Mouse (Mus musculus): Measurements from ENCODE around the gene Orai2.
A peak's percentile ranks its signal among the peaks of the same experiment; 100 is the strongest.
"Not testable (repeated sequence)": the region's sequence is repeated elsewhere in the genome, so short reads cannot be mapped to it uniquely, and the experiment has no call there.

Orai2 gene

GRCm38 (mm10) chr5:136170512-136171362 lies at the start of gene Orai2:
Orai2 (minus strand) TSS chr5:136170713.
- peak; percentile 83 to 88 for DNase-seq

GRCm38 (mm10) chr5:136218585-136218984 lies 48.1 kb upstream of the Orai2 start:
- DNase-seq = no peak

DNA sequence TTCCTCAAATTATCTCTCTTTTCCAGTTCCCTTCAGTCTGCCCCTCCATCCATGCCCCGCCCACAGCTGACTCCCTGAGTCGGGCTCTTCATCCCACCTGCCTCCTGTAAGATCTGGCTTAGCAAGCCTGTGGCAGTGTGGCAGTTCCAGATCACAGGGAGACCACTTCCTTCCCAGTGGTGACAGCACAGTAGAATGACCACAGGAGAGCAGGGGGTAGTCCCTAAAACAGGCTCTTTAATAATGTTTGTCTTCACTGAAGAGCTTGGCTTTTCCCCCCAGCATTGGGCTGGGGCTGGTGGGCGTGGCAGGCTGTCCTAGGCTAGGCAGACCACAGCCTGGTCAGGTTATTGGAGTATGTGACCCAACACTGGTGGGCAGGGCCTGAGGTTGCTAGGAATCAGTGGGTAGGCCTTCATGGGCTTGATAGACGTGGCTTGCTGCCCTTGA lies 47.4 kb upstream of the Orai2 start:
- DNase-seq = no peak

DNA sequence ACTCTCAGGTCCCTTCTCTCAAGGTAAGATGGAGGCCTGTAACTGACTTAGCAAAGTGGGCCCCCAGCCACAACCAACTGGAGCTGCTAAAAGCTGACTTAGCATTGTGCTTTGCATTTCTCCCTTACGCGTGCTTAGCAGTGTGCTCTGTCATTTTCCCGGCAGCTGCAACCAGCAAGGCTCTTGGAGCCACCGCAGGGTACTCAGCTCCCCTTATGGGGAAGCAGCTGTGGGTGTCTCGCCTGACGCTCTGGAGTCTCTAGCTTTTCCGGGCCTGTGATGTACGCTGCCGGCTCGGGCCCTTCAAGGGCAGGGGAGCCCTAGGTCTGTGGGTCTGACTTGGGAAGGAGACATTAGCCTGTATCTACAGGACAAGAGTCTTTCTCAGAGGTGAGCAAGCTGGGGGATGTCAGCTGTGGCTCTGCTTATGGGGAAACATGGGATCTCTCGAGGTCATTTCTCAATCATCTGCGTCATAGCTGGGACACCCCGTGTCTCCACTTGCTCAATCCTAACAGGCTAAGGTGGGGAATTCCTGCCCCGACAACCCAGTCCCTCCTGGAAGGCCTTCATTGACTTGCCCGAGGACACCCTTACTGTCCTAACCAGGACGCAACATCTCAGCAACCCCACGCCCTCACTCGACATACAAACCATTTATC lies 46.6 kb upstream of the Orai2 start:
- DNase-seq = no peak

- no peak for DNase-seq
Observed at GRCm38 (mm10) chr5:136215958-136216357, 45.4 kb upstream of the Orai2 start.

DNA sequence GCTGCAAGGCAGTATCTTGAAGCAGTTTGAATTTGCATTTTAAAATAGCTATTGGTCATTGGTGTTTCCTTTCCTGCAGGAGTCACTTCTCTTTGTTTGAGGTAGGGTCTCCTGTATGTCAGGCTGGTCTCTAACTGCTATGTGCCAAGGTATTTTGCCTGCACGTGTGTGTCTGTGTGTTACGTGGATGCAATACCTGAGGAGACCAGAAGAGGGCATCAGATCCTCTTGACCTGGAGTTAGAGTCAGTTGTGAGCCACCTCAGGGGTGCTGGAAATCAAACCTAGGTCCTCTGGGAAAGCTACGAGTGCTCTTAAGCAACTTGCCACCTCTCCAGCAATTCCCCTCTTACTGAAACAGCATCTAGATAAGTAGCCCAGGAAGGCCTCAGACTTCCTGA lies 44.7 kb upstream of the Orai2 start:
- DNase-seq = no peak

DNA sequence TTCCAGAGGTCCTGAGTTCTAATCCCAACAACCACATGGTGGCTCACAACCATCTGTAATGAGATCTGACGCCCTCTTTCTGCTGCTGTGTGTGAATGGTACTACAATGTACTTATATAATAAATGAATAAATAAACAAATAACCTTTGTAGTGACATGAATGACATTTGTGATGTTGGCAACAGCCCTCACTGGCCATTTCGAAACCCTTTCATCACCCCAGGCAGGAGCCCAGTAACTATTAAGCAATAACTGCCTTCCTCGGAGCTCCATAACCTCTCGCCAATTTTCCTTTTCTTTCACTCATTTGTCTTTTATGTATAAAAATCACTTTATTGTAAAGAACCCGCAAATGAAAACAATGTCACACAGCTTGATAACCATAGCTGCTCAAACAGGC lies 43.2 kb upstream of the Orai2 start:
- DNase-seq = no peak

DNA sequence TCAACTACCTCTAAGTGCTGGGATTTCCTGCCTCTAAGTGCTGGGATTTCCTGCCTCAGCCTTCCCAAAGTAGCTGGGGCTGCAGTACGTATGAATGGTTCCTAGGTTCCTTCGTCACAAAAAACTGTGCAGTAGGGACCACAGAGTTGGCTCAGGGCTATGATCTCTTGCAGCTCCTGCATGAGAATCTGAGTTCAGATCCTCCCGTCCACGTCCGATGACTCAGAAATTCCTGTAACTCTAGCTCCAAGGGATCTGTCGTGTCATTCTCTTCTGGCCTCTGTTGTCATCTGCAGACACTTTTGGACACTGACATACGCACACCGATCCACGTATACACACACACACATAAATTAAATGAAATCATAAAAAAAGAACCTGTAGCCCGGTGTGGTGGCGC lies 42.2 kb upstream of the Orai2 start:
- no peak for DNase-seq

DNA sequence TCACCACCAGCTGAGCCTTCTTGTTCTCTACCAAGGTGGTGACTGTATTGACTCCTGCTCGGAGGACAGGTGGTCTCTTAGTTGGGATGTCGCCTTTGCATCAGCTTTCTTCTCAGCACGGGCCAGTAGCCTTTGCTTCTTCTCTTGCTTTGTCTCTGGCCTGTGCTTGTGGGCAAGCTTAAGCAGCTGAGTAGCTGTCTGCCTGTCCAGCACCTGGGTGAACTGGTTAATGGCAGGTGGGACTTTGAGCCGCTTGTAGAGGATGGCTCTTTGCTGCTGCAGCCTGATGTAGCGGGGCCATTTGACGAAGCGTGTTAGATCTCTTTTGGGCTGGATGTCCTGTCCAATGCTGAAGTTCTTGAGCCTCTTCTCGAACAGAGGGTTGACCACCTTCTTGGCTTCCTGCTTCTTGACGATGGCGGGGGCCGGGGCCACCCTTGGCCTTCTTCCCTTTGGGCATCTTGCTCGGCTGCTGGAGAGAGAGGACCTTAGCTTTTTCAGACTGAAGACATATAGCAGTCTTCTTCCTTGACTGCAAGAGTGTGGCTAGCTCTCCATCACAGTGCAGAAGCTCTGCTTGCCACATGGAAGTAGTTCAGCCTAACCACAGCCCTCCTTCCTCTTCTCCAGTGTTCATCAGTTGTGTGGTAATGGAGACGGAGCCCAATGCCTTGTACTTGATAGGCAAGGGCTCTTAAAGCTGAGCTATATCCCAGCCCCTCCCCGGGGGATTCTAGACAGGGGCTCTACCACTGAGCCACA lies 41.0 kb upstream of the Orai2 start:
- DNase-seq = not testable (repeated sequence)

DNA sequence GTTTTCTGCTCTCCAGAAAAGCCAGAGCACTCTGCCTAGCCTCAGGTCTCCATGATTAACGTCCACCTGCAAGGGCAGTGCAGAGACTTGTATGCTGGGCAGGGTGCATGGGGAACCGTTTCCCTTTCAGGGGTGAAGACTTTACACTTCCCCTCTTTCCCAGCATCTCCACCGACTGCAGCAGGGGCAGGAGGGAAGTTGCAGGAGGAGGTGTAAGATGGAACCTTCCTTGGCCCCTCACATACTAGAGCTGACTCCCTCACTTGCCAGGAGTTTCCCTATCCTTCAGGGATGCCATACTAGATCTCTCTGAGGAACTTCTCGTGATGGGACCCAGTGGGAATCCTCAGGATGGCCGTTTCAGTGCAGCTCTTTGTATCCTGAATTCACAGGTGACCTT lies 40.0 kb upstream of the Orai2 start:
- DNase-seq = no peak

GRCm38 (mm10) chr5:136201832-136202231 lies 31.3 kb upstream of the Orai2 start:
- DNase-seq = peak; percentile 65 to 72

GRCm38 (mm10) chr5:136199526-136199925 lies 29.0 kb upstream of the Orai2 start:
- DNase-seq = peak in 1 of 2 experiments; percentile 9

GRCm38 (mm10) chr5:136198474-136199391 lies 28.2 kb upstream of the Orai2 start, which contains the start of gene Prkrip1:
Prkrip1 (minus strand) TSS chr5:136198963.
- peak; percentile 92 to 93 for DNase-seq

DNA sequence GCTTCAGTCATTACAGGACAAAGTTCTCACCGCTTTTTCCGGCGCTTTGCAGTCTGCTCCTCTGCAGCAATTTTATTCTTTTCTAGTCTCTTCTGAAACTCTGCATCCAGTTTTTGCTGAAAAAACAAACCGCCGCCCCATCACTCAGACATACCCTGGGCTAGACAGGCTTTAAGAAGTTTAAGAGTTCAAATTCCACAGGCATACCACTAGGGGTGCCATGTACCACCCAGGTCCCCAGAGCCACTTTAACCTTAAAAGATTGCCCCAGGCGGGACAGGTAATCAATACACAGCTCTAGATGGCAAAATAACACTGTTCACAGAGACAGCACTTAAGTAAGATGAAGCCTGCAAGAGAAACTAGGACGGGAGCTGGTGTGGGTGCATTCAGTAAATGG lies 21.4 kb upstream of the Orai2 start:
- no peak for DNase-seq

DNA sequence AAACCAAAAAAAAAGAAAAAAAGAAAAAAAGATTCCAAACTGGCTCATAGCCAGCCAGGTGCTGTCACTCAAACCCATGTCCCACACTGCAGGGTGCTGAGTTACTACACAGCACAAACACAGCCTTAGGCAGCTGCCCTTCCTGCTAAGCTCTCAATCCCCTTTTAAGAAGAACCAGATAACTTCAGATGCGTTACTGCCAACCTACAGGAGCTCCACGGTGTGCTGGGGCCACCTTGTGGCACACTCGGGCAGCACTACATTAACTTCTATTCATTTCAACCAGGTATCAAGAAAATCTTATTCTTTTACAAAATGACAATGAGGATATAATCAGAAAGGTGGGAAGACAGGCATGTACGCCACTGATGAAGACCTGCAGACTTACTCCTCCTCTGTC lies 16.2 kb upstream of the Orai2 start:
- DNase-seq = peak; percentile 65 to 67

GRCm38 (mm10) chr5:136183766-136184165 lies 13.3 kb upstream of the Orai2 start:
- DNase-seq = no peak

DNA sequence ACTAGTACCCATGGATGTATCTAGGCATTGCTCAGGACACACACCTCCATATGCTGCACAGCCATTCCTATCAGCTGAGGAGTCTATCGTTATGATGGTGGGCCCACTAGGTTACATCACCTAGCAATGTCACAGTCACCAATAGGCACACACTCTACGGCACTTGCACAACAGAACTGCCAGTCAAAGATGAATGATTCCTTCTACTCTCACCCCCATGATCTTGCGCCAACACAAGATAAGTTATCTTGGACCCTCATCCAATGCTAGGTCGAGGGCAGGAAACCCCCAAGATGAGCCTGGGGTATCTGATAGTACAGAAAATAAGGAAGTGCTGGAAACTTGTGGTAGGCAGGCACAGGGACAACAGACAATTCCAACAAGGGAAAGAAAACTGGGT lies 12.3 kb upstream of the Orai2 start:
- DNase-seq = no peak

GRCm38 (mm10) chr5:136182049-136182448 lies 11.5 kb upstream of the Orai2 start:
- no peak for DNase-seq

DNA sequence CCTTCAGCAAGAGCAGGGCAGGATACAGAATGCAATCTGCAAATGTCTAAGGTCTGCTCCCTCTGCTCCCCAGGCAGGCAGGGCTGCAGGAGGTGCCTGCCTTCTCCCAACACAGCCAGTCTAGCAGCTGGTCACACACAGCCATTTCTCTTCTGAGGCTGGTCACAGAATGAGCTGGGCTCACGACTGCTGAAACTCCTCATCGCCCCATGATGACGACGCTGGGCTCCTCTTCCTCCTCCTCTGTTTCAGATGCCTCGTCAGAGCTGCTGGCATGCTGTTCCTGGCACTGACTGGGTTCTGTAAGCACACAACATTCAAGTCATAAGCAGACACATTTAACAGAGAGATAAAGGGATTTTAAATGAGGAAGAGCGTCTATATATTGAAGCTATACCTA lies 10.7 kb upstream of the Orai2 start:
- DNase-seq = no peak

DNA sequence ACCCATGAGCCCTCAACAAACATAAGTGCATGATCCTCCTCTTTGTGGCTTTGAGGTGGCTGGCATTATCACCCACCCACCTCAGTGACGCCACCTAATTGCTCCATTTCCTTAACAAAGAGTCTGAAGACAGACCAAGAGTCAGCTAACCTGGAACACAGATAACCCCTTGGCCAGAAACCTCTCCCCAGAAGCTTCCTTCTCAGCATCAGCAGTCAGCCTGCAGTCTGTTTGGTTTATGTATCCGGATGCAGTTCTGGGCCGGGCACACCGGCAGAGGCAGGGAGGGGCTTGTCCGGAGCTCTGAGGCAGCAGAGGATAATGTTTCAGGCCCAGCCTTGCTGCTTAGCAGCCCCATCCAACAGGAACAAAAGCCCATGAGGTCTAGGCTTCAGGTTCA lies 9.1 kb upstream of the Orai2 start:
- no peak for DNase-seq

- DNase-seq = peak; percentile 70 to 73
Observed at GRCm38 (mm10) chr5:136173606-136174463, 3.3 kb upstream of the Orai2 start.
